Mouse (Mus musculus) megakaryocyte, embryonic 14.5 days (primary cell): ENCODE results near the gene Upk1a.

Experiments used
- FLI1 ChIP-seq: IDR thresholded peaks from 2 replicates; pipeline ENCODE4 v1.6.1; 2012; ENCODE audit warnings: low read length, inconsistent platforms, mixed read lengths
- GATA1 ChIP-seq: IDR thresholded peaks from 3 replicates; pipeline ENCODE4 v1.6.1; 2012; ENCODE audit warnings: mixed read lengths, low read length, inconsistent platforms, borderline replicate concordance

- no peak for TF ChIP-seq GATA1
- no peak for TF ChIP-seq FLI1
Observed at GRCm38 (mm10) chr7:30562526-30563116, 50.0 kb downstream of the Upk1a start.
